Mouse (Mus musculus): Measurements from ENCODE around the gene Epop.
A peak's percentile ranks its signal among the peaks of the same experiment; 100 is the strongest.

- TF ChIP-seq CTCF (IDR thresholded peaks at IDR 0.05; ENCODE audit: low read depth): no peak
- TF ChIP-seq EP300 (IDR thresholded peaks at IDR 0.05; ENCODE audit: low read depth): peak; percentile 89
Observed at GRCm38 (mm10) chr11:97669829-97670228, 40.3 kb upstream of the Epop start.

Measured in heart, postnatal 0 days (tissue).